Mouse (Mus musculus) G1E (cell line): ENCODE data around the gene Napa.

Source experiments
- CTCF ChIP-seq: IDR thresholded peaks from 2 replicates; pipeline ENCODE4 v1.5.1; 2012; ENCODE audit warnings: low read depth, low read length, inconsistent platforms, mixed read lengths
- GATA1 ChIP-seq: IDR thresholded peaks from 2 replicates; pipeline ENCODE4 v1.6.1; 2012; ENCODE audit warnings: borderline replicate concordance, low read length, inconsistent platforms, mixed read lengths
- POLR2AphosphoS5 ChIP-seq: IDR thresholded peaks from 2 replicates; pipeline ENCODE4 v1.6.1; 2012; ENCODE audit warnings: low read depth, low read length, inconsistent platforms; ENCODE audit not compliant: insufficient replicate concordance

GRCm38 (mm10) chr7:16079947-16080346 lies 18.3 kb upstream of the Napa start:
- TF ChIP-seq CTCF (no peak), GATA1 (no peak), POLR2AphosphoS5 (no peak)
